Mouse (Mus musculus): ENCODE measurements around the gene Zcrb1. TPM values are rescaled to one million over a fixed set of nuclear protein-coding genes. Genes with fewer than 3 reads are reported as not detected.

The Zcrb1 gene
- total and polyA plus RNA-seq, 3 experiments, result 49.1 to 146 (median 60.3) TPM

DNA sequence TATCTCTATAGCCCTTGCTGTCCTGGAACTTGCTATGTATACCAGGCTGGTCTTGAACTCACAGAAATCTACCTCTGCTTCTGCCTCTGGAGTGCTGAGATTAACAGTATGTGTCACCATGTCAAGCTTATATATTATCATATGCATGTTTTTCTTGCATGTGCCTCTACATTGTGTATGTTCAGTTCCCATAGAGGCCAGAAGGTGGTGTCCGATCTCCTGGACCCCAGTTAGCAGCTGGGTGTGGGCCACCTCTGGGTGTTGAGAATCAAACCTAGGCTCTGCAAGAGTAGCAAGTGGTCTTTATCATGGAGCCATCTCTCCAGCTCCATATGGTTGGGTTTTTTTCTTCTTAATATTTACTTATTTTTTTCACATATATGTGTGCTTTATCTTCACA lies 24.4 kb upstream of the Zcrb1 start:
- TF ChIP-seq RCOR1 (conservative IDR thresholded peaks at IDR 0.05; ENCODE audit: low read depth, low read length), result no peak
- no peak for TF ChIP-seq RAD21 (IDR thresholded peaks at IDR 0.05; ENCODE audit: low read depth, low read length)
- 0 out of 4 replicates have a peak, but pooled peaks of 1 of the 2 experiments have one; percentile 19 for TF ChIP-seq CTCF (conservative IDR thresholded peaks at IDR 0.05 in 1 of 2, IDR thresholded peaks at IDR 0.05 in 1 of 2; ENCODE audit: low read depth in 2 of 2, low read length in 2 of 2)
- no peak for TF ChIP-seq JUND (conservative IDR thresholded peaks at IDR 0.05; ENCODE audit: low read depth, low read length)
- no peaks in the 10 kb centered on the region for H3K4me1 ChIP-seq (ENCODE audit: control insufficient read depth in 1 of 2, insufficient read depth in 2 of 2)
- H3K36me3 ChIP-seq (replicated peaks in 1 of 2; ENCODE audit: control insufficient read depth in 1 of 2, insufficient read depth in 1 of 2, low read length in 1 of 2), result peaks cover 27 to 72% of the 10 kb centered on the region in 2 experiments
- in situ Hi-C loops (cut with MboI; ENCODE audit: low pct_ligation_motif_present, low pct_unique_long_range_greater_than_20kb, low sequenced_read_pairs) (no loop called here), dilution Hi-C loops (cut with MboI; ENCODE audit: extremely low pct_ligation_motif_present, extremely low pct_unique_long_range_greater_than_20kb, low sequenced_read_pairs) (no loop called here)
- H3K79me2 ChIP-seq (replicated peaks; ENCODE audit: control insufficient read depth, extremely low read depth, insufficient read depth, poor library complexity, severe bottlenecking), result peaks cover 5% of the 10 kb centered on the region; the same call in 1 of the 2 replicates
- H3K9me3 ChIP-seq (replicated peaks; ENCODE audit: low read length), result no peaks in the 10 kb centered on the region
- no peak overlapping the region for H3K4me2 ChIP-seq (ENCODE audit: insufficient read depth, low read depth, poor library complexity, severe bottlenecking)
- H3K4me3 ChIP-seq (replicated peaks in 1 of 3; ENCODE audit: low read depth in 2 of 3, low read length in 2 of 3, poor library complexity in 1 of 3), result no peak overlapping the region
- H3K27me3 ChIP-seq (replicated peaks), result no peaks in the 10 kb centered on the region
- H3K27ac ChIP-seq (ENCODE audit: insufficient read depth, low read depth), result no peak overlapping the region
- DNase-seq (ENCODE audit: extremely low read depth), result no peak
- H3K9ac ChIP-seq (ENCODE audit: insufficient read depth, low read depth), result no peak overlapping the region

- H3K9ac ChIP-seq (ENCODE audit: insufficient read depth, low read depth), result no peak overlapping the region
- no peak overlapping the region for H3K4me3 ChIP-seq (replicated peaks in 1 of 3; ENCODE audit: low read depth in 2 of 3, low read length in 2 of 3, poor library complexity in 1 of 3)
- peaks cover 27 to 72% of the 10 kb centered on the region in 2 experiments for H3K36me3 ChIP-seq (replicated peaks in 1 of 2; ENCODE audit: control insufficient read depth in 1 of 2, insufficient read depth in 1 of 2, low read length in 1 of 2)
- no peaks in the 10 kb centered on the region for H3K4me1 ChIP-seq (ENCODE audit: control insufficient read depth in 1 of 2, insufficient read depth in 2 of 2)
- no peaks in the 10 kb centered on the region for H3K27me3 ChIP-seq (replicated peaks)
- in situ Hi-C loops (cut with MboI; ENCODE audit: low pct_ligation_motif_present, low pct_unique_long_range_greater_than_20kb, low sequenced_read_pairs), result no loop called here
- dilution Hi-C loops (cut with MboI; ENCODE audit: extremely low pct_ligation_motif_present, extremely low pct_unique_long_range_greater_than_20kb, low sequenced_read_pairs), result no loop called here
- no peak for DNase-seq (ENCODE audit: extremely low read depth)
- H3K4me2 ChIP-seq (ENCODE audit: insufficient read depth, low read depth, poor library complexity, severe bottlenecking), result no peak overlapping the region
- H3K9me3 ChIP-seq (replicated peaks; ENCODE audit: low read length), result no peaks in the 10 kb centered on the region
- H3K27ac ChIP-seq (ENCODE audit: insufficient read depth, low read depth), result no peak overlapping the region
- no peak for TF ChIP-seq ELF1 (IDR thresholded peaks at IDR 0.05; ENCODE audit: low read depth, low read length)
- TF ChIP-seq CTCF (conservative IDR thresholded peaks at IDR 0.05 in 1 of 2, IDR thresholded peaks at IDR 0.05 in 1 of 2; ENCODE audit: low read depth in 2 of 2, low read length in 2 of 2), result peak in 1 of 2 experiments; percentile 32; a peak in 2 of 4 replicates
- TF ChIP-seq NELFE (IDR thresholded peaks at IDR 0.05; ENCODE audit: low read depth, low read length), result no peak
- TF ChIP-seq TBP (conservative IDR thresholded peaks at IDR 0.05; ENCODE audit: low read depth, low read length), result no peak
- peaks cover 9% of the 10 kb centered on the region; the same call in 1 of the 2 replicates for H3K79me2 ChIP-seq (replicated peaks; ENCODE audit: control insufficient read depth, extremely low read depth, insufficient read depth, poor library complexity, severe bottlenecking)
Measured at GRCm38 (mm10) chr15:93420596-93420995, 22.5 kb upstream of the Zcrb1 start.

DNA sequence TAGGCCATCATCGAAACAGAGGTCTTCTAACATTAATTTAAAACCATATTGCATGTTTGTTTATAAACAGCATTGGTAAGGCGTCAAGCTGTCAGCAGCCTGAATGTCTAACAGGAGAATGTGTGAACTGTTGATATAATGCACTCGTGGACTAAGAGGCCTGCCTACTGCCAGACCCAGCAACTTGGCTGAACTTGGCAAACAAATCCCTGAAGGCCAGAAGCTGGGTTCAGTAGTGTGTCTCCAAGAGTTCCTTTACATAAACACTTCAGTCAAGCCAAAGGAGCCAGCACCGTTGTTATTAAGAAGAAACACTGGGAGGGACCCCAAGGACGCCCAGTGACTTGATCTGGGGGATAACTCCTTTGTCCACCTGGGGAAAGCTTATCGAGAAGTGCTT lies 18.2 kb upstream of the Zcrb1 start:
- no peaks in the 10 kb centered on the region for H3K4me1 ChIP-seq (ENCODE audit: control insufficient read depth in 1 of 2, insufficient read depth in 2 of 2)
- no peak overlapping the region for H3K27ac ChIP-seq (ENCODE audit: insufficient read depth, low read depth)
- no peaks in the 10 kb centered on the region for H3K9me3 ChIP-seq (replicated peaks; ENCODE audit: low read length)
- no peaks in the 10 kb centered on the region for H3K27me3 ChIP-seq (replicated peaks)
- no peak for DNase-seq (ENCODE audit: extremely low read depth)
- H3K9ac ChIP-seq (ENCODE audit: insufficient read depth, low read depth), result no peak overlapping the region
- H3K4me3 ChIP-seq (replicated peaks in 1 of 3; ENCODE audit: low read depth in 2 of 3, low read length in 2 of 3, poor library complexity in 1 of 3), result no peak overlapping the region
- peaks cover 27 to 74% of the 10 kb centered on the region in 2 experiments for H3K36me3 ChIP-seq (replicated peaks in 1 of 2; ENCODE audit: control insufficient read depth in 1 of 2, insufficient read depth in 1 of 2, low read length in 1 of 2)
- no peak for TF ChIP-seq USF2 (conservative IDR thresholded peaks at IDR 0.05; ENCODE audit: low read depth, low read length)
- TF ChIP-seq CHD1 (IDR thresholded peaks at IDR 0.05; ENCODE audit: low read depth, low read length), result no peak
- TF ChIP-seq BHLHE40 (IDR thresholded peaks at IDR 0.05; ENCODE audit: low read depth, low read length), result no peak
- no peak for TF ChIP-seq SIN3A (IDR thresholded peaks at IDR 0.05; ENCODE audit: low read length)
- no peak for TF ChIP-seq MEF2A (IDR thresholded peaks at IDR 0.05; ENCODE audit: borderline replicate concordance, low read depth, low read length)
- in situ Hi-C loops (cut with MboI; ENCODE audit: low pct_ligation_motif_present, low pct_unique_long_range_greater_than_20kb, low sequenced_read_pairs), result no loop called here
- peaks cover 12% of the 10 kb centered on the region; the same call in 1 of the 2 replicates for H3K79me2 ChIP-seq (replicated peaks; ENCODE audit: control insufficient read depth, extremely low read depth, insufficient read depth, poor library complexity, severe bottlenecking)
- H3K4me2 ChIP-seq (ENCODE audit: insufficient read depth, low read depth, poor library complexity, severe bottlenecking), result no peak overlapping the region
- dilution Hi-C loops (cut with MboI; ENCODE audit: extremely low pct_ligation_motif_present, extremely low pct_unique_long_range_greater_than_20kb, low sequenced_read_pairs), result no loop called here

Measured in CH12.LX (cell line).